13 mouse cellular contexts compared by ENCODE assay signal in the genomic region with DNA sequence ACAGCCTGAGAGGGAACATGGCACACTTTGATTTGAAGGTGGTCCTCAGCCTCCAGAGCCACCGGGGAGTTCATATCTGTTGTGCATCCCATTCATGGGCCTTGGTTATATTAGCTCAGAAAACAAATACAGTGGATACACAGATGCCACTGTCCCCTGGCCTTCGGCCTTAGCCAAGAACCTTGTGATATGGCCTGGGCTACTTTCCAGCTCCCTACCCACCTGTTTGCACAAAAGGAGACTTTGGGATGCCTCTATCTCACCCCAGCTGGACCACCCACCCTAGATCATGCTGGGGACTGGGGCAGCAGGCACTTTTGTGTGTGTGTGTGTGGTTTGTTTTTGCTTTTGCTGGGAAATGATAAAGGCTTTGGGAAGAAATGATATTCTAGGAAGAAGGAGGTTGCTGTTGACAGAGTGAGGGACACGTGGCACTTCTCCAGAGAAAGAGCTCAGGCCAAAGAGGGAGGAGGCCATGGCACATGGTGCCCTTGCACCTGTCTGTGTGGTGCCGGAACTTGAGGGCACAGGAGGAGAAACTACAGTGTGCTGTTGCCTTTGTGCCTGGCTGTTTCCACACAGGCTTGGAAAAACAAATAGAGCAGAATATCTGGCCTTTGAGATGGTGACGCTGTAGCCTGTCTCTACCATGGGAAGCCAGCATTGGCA.
DNase-seq lines count a peak whose midpoint lies in the region; ATAC-seq and TF ChIP-seq lines count a peak whose summit lies in the region.
"Had no signal": no experiment of that assay in that cellular context is flagged by ENCODE, and none has a peak within 500 bp of the region (broad histone marks: within the 10 kb centered on the region; RNA-seq: fewer than 3 reads in every experiment).

No protein-coding gene starts in this region.

- no peaks in the 10 kb centered on the region for H3K79me2 ChIP-seq in liver, adult 2 months (ENCODE audit: control insufficient read depth, insufficient read depth, low read length)
- no peaks in the 10 kb centered on the region for H3K79me2 ChIP-seq in myocyte (ENCODE audit: control insufficient read depth, insufficient read depth)

- no peaks in the 10 kb centered on the region for H3K36me3 ChIP-seq in liver, adult 2 months (ENCODE audit: control insufficient read depth, insufficient read depth, low read length)
- no peaks in the 10 kb centered on the region for H3K36me3 ChIP-seq in liver, embryonic 12.5 days
- H3K36me3 ChIP-seq in myocyte (ENCODE audit: control insufficient read depth, insufficient read depth), result no peaks in the 10 kb centered on the region
- no peaks in the 10 kb centered on the region for H3K36me3 ChIP-seq in midbrain, embryonic 11.5 days (ENCODE audit: control insufficient read depth, insufficient read depth, low read length)
- H3K36me3 ChIP-seq: embryonic facial prominence, embryonic 12.5 days; hindbrain, embryonic 10.5 days; neural tube, embryonic 15.5 days had no signal

- peak; percentile 54 to 62 for DNase-seq in cerebellum, postnatal 10 days
- DNase-seq in liver, adult 2 months (ENCODE audit: extremely low read depth, low read depth, low spot score), result peak; percentile 99
- DNase-seq in fat pad, adult 2 months (ENCODE audit: extremely low read depth, low read depth, low spot score), result peak; percentile 30
- no peak for DNase-seq in right cerebral cortex, postnatal 14 days
- DNase-seq in midbrain, embryonic 11.5 days (ENCODE audit: low spot score, missing footprints), result no peak
- DNase-seq: B cell, adult 2 months; kidney, adult 18-20 months had no signal

- no peak for TF ChIP-seq CTCF in liver, adult 2 months (IDR thresholded peaks at IDR 0.05; ENCODE audit: low read depth, low read length)

- H3ac ChIP-seq in myocyte (ENCODE audit: control insufficient read depth, insufficient read length), result no peak overlapping the region

- WGBS in liver, adult 2 months, result 22% methylated on average over 5 of the region's 5 CpGs
- WGBS in liver, embryonic 12.5 days (ENCODE audit: insufficient replicate concordance), result 57% methylated on average over 5 of the region's 5 CpGs
- 84% methylated on average over 5 of the region's 5 CpGs for WGBS in midbrain, embryonic 11.5 days

- H3K27ac ChIP-seq in liver, adult 2 months (replicated peaks; ENCODE audit: insufficient read depth, low read depth, low read length), result peak overlapping the region; percentile 96
- no peak overlapping the region for H3K27ac ChIP-seq in liver, embryonic 12.5 days
- no peak overlapping the region for H3K27ac ChIP-seq in midbrain, embryonic 11.5 days (ENCODE audit: low read depth, low read length)
- H3K27ac ChIP-seq: embryonic facial prominence, embryonic 12.5 days; hindbrain, embryonic 10.5 days; neural tube, embryonic 15.5 days had no signal

- H3K9ac ChIP-seq in liver, adult 2 months (ENCODE audit: low read depth, low read length), result no peak overlapping the region; the same call in 1 of the 2 replicates
- no peak overlapping the region for H3K9ac ChIP-seq in liver, embryonic 12.5 days
- no peak overlapping the region for H3K9ac ChIP-seq in midbrain, embryonic 11.5 days (ENCODE audit: low read length)
- H3K9ac ChIP-seq: embryonic facial prominence, embryonic 12.5 days; neural tube, embryonic 15.5 days had no signal

- H3K4me3 ChIP-seq in liver, adult 2 months (ENCODE audit: insufficient read depth, low read depth, low read length), result no peak overlapping the region
- H3K4me3 ChIP-seq in liver, embryonic 12.5 days, result no peak overlapping the region
- H3K4me3 ChIP-seq in myocyte, result no peak overlapping the region
- no peak overlapping the region for H3K4me3 ChIP-seq in midbrain, embryonic 11.5 days (ENCODE audit: low read depth, low read length)
- H3K4me3 ChIP-seq: embryonic facial prominence, embryonic 12.5 days; hindbrain, embryonic 10.5 days; neural tube, embryonic 15.5 days had no signal

- ATAC-seq in cerebellum, adult (ENCODE audit: insufficient number of reproducible peaks, low FRiP score, low TSS enrichment), result no peak
- no peak for ATAC-seq in liver, embryonic 12.5 days
- no peak for ATAC-seq in midbrain, embryonic 11.5 days (ENCODE audit: low FRiP score)

- no peak overlapping the region for H3K4me2 ChIP-seq in liver, embryonic 12.5 days
- H3K4me2 ChIP-seq in myocyte (ENCODE audit: low read depth), result no peak overlapping the region
- H3K4me2 ChIP-seq in midbrain, embryonic 11.5 days, result no peak overlapping the region
- H3K4me2 ChIP-seq: embryonic facial prominence, embryonic 12.5 days; neural tube, embryonic 15.5 days had no signal

- H3K27me3 ChIP-seq in liver, adult 2 months (ENCODE audit: control insufficient read depth, insufficient read depth, low read length), result no peaks in the 10 kb centered on the region
- no peaks in the 10 kb centered on the region for H3K27me3 ChIP-seq in liver, embryonic 12.5 days (replicated peaks)
- no peaks in the 10 kb centered on the region for H3K27me3 ChIP-seq in myocyte (ENCODE audit: control insufficient read depth, insufficient read depth, insufficient read length)
- H3K27me3 ChIP-seq in midbrain, embryonic 11.5 days (ENCODE audit: control insufficient read depth, insufficient read depth, low read length), result no peaks in the 10 kb centered on the region
- H3K27me3 ChIP-seq: embryonic facial prominence, embryonic 12.5 days; neural tube, embryonic 15.5 days had no signal

- no peaks in the 10 kb centered on the region for H3K9me3 ChIP-seq in liver, embryonic 12.5 days (replicated peaks)
- H3K9me3 ChIP-seq in midbrain, embryonic 11.5 days (ENCODE audit: control insufficient read depth, low read length), result no peaks in the 10 kb centered on the region
- H3K9me3 ChIP-seq: embryonic facial prominence, embryonic 12.5 days; hindbrain, embryonic 10.5 days; neural tube, embryonic 15.5 days had no signal

- TF ChIP-seq POLR2A in liver, adult 2 months (IDR thresholded peaks at IDR 0.05; ENCODE audit: extremely low read depth, insufficient read depth, low read length), result no peak
- TF ChIP-seq POLR2A in myocyte (IDR thresholded peaks at IDR 0.05; ENCODE audit: insufficient read length, low read depth), result no peak

- H3K4me1 ChIP-seq in liver, adult 2 months (ENCODE audit: control insufficient read depth, insufficient read depth, low read length), result peaks cover 24% of the 10 kb centered on the region
- peaks cover 10% of the 10 kb centered on the region; the same call in 1 of the 2 replicates for H3K4me1 ChIP-seq in liver, embryonic 12.5 days
- H3K4me1 ChIP-seq in midbrain, embryonic 11.5 days (ENCODE audit: control insufficient read depth, insufficient read depth, low read length), result no peaks in the 10 kb centered on the region

TF ChIP-seq in myocyte, 11 proteins besides CTCF, POLR2A, EP300 and RAD21:
- TF ChIP-seq E2F4 (IDR thresholded peaks at IDR 0.05; ENCODE audit: insufficient read depth) (no peak), MYOG (IDR thresholded peaks at IDR 0.05; ENCODE audit: control insufficient read depth in 1 of 3, insufficient read depth in 1 of 3, insufficient read length in 2 of 3, low read depth in 2 of 3) (peak in 2 of 3 experiments; percentile 65 to 81), MAX (IDR thresholded peaks at IDR 0.05; ENCODE audit: low read depth) (no peak), MYOD1 (IDR thresholded peaks at IDR 0.05; ENCODE audit: control insufficient read depth in 1 of 3, insufficient read length in 2 of 3, low read depth in 2 of 3) (peak in 2 of 3 experiments; percentile 69 to 90), TCF3 (IDR thresholded peaks at IDR 0.05; ENCODE audit: insufficient read length, low read depth) (no peak), POLR2AphosphoS2 (IDR thresholded peaks at IDR 0.05; ENCODE audit: insufficient read length, low read depth) (no peak)

Comparison
In these comparisons a context has a peak if more than half of its experiments do, and no peak if none do; other contexts are left out.
1. DNase-seq: peak in cerebellum, postnatal 10 days (2 of 2), liver, adult 2 months (single experiment) and fat pad, adult 2 months (single experiment); none in right cerebral cortex, postnatal 14 days (single experiment) and midbrain, embryonic 11.5 days (single experiment).